In the genomic region with DNA sequence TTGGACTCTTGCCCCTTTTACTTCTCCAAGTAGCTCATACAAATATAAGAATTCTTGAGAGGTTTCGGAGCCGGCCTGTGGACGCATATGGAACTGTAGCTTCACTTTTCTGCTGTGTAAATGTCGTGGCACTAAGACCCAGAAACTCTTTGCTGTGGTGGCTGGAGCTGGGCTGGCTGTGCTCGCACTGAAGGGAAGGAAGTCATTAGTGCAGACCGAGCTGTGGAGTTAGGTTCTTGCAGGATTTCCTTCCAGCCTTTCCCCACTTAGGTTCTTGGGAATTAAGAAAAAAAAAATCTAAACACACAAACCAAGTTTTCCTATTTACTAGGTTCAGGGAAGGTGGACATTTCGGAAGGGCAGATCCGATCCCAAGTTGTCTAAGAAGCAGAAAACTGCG, we compare ENCODE assay signal across 8 mouse cellular contexts.
A peak's percentile ranks its signal among the peaks of the same experiment; 100 is the strongest.
DNase-seq lines count a peak whose midpoint lies in the region; ATAC-seq lines count a peak whose summit lies in the region.

No protein-coding gene starts in this region.

- no peaks in the 10 kb centered on the region for H3K27me3 ChIP-seq in neural tube, embryonic 13.5 days

- H3K4me2 ChIP-seq in neural tube, embryonic 13.5 days: peak overlapping the region; percentile 76

- peak overlapping the region; percentile 88 for H3K9ac ChIP-seq in neural tube, embryonic 13.5 days

- H3K4me1 ChIP-seq in neural tube, embryonic 13.5 days (replicated peaks): peaks cover 39% of the 10 kb centered on the region

- peak overlapping the region; percentile 81 for H3K4me3 ChIP-seq in neural tube, embryonic 13.5 days

- 0 out of 2 replicates have a peak, but pooled peaks cover 7% of the 10 kb centered on the region for H3K9me3 ChIP-seq in neural tube, embryonic 13.5 days

- peak overlapping the region; percentile 93 for H3K27ac ChIP-seq in neural tube, embryonic 13.5 days (replicated peaks)

- WGBS in neural tube, embryonic 13.5 days: 2% methylated on average over 9 of the region's 9 CpGs

- DNase-seq in ES-CJ7 (ENCODE audit: low read depth, low spot score): peak; percentile 77
- peak; percentile 72 for DNase-seq in cerebellum, adult 9-11 months
- DNase-seq in frontal cortex, adult 2 months (ENCODE audit: extremely low spot score in 1 of 2, low spot score in 1 of 2): peak; percentile 49 to 81
- DNase-seq in heart, postnatal 4 days: peak; percentile 82
- peak; percentile 50 to 70 for DNase-seq in layer of hippocampus, adult 18-20 months (ENCODE audit: low spot score in 2 of 2)
- DNase-seq in lung, adult 18-20 months: peak; percentile 70 to 77
- peak; percentile 86 for DNase-seq in telencephalon, adult 2 months (ENCODE audit: low read depth, low spot score)

- H3K36me3 ChIP-seq in neural tube, embryonic 13.5 days: no peaks in the 10 kb centered on the region; the same call in 1 of the 2 replicates

- ATAC-seq in neural tube, embryonic 13.5 days (ENCODE audit: low read depth): peak; percentile 63; the same call in 1 of the 2 replicates

Comparison
In these comparisons a context has a peak if more than half of its experiments do, and no peak if none do; other contexts are left out.
1. Peak in every context shown above with its lines: DNase-seq, ATAC-seq, H3K4me3 ChIP-seq and H3K27ac ChIP-seq.